Mouse (Mus musculus) heart, postnatal 0 days (tissue): ENCODE results near the gene Mpp2. TPM values are rescaled to one million over a fixed set of nuclear protein-coding genes. Genes with fewer than 3 reads are reported as not detected.
A peak's percentile ranks its signal among the peaks of the same experiment; 100 is the strongest.

Source experiments
- ATAC-seq: fragments of 200-750 bp; cut with Nextera tagmentation; 2 replicates; pipeline ENCODE4 v1.8.0; 2017; ENCODE audit warnings: low read depth, moderate number of reproducible peaks, moderate library complexity; ENCODE audit not compliant: insufficient read depth
- DNase-seq: peaks from one replicate; pipeline ENCODE4 v3.0.0-alpha.2; 2016; ENCODE audit warnings: low spot score
- H3K27ac ChIP-seq: fragments of 300-500 bp; sonication (generic); 2 replicates; pipeline ENCODE4 v1.5.1; 2014; ENCODE audit warnings: low read depth, mild to moderate bottlenecking
- H3K27me3 ChIP-seq: fragments of 300-500 bp; sonication (generic); 2 replicates; pipeline ENCODE4 v1.6.1; 2014; ENCODE audit warnings: low read length, mixed read lengths; ENCODE audit not compliant: control insufficient read depth, insufficient read depth
- H3K36me3 ChIP-seq: fragments of 300-500 bp; sonication (generic); replicated peaks from 2 replicates; pipeline ENCODE4 v1.6.1; 2014; ENCODE audit warnings: low read length, mixed read lengths; ENCODE audit not compliant: control insufficient read depth, insufficient read depth
- H3K4me1 ChIP-seq: fragments of 300-500 bp; sonication (generic); 2 replicates; pipeline ENCODE4 v1.6.1; 2014; ENCODE audit warnings: antibody characterized with exemption; ENCODE audit not compliant: control insufficient read depth, insufficient read depth
- H3K4me2 ChIP-seq: fragments of 300-500 bp; sonication (generic); 2 replicates; pipeline ENCODE4 v1.6.1; 2014; ENCODE audit warnings: low read depth, mild to moderate bottlenecking, low read length, moderate library complexity
- H3K4me3 ChIP-seq: fragments of 300-500 bp; sonication (generic); 2 replicates; pipeline ENCODE4 v1.5.1; 2014; ENCODE audit warnings: low read depth, low read length
- H3K9ac ChIP-seq: fragments of 300-500 bp; sonication (generic); replicated peaks from 2 replicates; pipeline ENCODE4 v1.6.1; 2014; ENCODE audit warnings: low read depth, low read length, mixed read lengths
- H3K9me3 ChIP-seq: fragments of 300-500 bp; sonication (generic); replicated peaks from 2 replicates; pipeline ENCODE4 v1.6.1; 2016; ENCODE audit warnings: low read length; ENCODE audit not compliant: control insufficient read depth
- CTCF ChIP-seq: IDR thresholded peaks from 2 replicates; pipeline ENCODE4 v1.5.1; 2016; ENCODE audit warnings: antibody characterized with exemption, control low read depth, low read depth
- EP300 ChIP-seq: IDR thresholded peaks from 2 replicates; pipeline ENCODE4 v1.6.1; 2016; ENCODE audit warnings: antibody characterized with exemption, low read depth
- WGBS: fragments of 180-500 bp; shearing (Covaris S2); extraction: QIAGEN DNeasy Blood & Tissue Kit; methylation state at CpG from one replicate; pipeline ENCODE4 v1.1.7; 2014; 5-methylcytosine and 5-hydroxymethylcytosine counted together
- polyA plus RNA-seq: library from polyadenylated mRNA; unstranded; fragments of >200 nt; fragmentation: Nextera tagmentation; extraction: Ambion mirVana; gene quantifications from 2 replicates; pipeline ENCODE4 v1.2.1, GENCODE M21; 2015
- total RNA-seq: library from RNA; depleted of rRNA; stranded (reverse); fragments of >200 nt; gene quantifications from 2 replicates; pipeline ENCODE4 v1.2.3, GENCODE M21; 2014; ENCODE audit warnings: low replicate concordance

Mpp2 gene
- total and polyA plus RNA-seq, 2 experiments from 2014 or later, result 2.1 to 12.1 TPM

DNA sequence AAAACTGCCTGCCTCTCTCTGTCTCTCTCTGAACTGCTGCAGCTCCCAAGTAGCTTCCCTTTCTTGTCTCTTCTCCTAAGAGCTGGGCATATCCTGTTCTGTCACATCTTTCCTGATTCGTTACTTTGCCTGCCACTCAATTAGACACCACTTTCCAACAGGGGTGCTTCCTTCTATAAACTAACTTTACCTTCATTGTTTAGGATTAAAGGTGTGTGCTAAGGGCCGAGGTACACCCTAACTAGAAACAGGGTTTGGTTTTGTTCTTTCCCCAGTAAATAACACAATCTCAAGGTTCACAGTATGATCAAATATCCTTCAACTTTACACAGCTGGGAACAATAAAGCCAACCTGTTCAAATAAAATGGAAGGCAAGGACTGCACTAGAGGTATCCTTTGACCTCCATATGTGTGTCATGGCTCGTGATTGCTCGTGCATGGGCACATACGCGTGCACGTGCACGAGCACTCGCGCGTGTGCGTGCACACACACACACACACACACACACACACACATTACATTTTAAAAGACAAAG, 55.2 kb downstream of the Mpp2 start:
- Histone ChIP-seq H3K9me3 (no peaks in the 10 kb centered on the region), H3K4me3 (no peak overlapping the region), H3K36me3 (no peaks in the 10 kb centered on the region), H3K27ac (no peak overlapping the region), H3K27me3 (no peaks in the 10 kb centered on the region), H3K4me1 (0 out of 2 replicates have a peak, but pooled peaks cover 3% of the 10 kb centered on the region), H3K9ac (no peak overlapping the region), H3K4me2 (no peak overlapping the region)
- DNase-seq (no peak), ATAC-seq (no peak)
- WGBS, result 89% methylated on average over 12 of the region's 12 CpGs
- no peak for TF ChIP-seq CTCF
- TF ChIP-seq EP300, result no peak

DNA sequence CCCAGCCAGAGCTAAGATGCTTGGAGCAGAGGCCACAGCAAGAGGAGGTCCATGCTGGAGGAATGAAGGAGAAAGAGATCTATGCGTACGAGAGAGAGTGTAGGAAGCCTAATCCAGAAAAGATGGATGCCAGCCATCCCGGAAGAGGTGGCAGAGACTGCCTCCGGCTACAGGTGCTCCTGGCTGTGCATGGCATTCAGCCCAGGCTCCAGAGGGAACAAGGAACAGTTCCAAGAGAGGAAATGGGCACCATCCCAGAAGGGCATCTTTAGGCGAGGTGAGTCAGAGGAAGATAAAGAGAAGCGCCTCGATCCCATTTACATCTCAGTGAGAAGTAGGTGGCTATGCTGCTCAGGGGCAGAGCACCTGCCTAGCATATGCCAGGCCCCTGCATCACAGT, 57.2 kb downstream of the Mpp2 start:
- Histone ChIP-seq H3K36me3 (no peaks in the 10 kb centered on the region), H3K27ac (no peak overlapping the region), H3K4me2 (no peak overlapping the region), H3K27me3 (peaks cover 4% of the 10 kb centered on the region; the same call in 1 of the 2 replicates), H3K9ac (no peak overlapping the region), H3K9me3 (no peaks in the 10 kb centered on the region), H3K4me1 (0 out of 2 replicates have a peak, but pooled peaks cover 3% of the 10 kb centered on the region), H3K4me3 (no peak overlapping the region)
- WGBS, result 72% methylated on average over 7 of the region's 7 CpGs
- TF ChIP-seq CTCF (no peak), EP300 (no peak)
- ATAC-seq, result no peak
- no peak for DNase-seq

DNA sequence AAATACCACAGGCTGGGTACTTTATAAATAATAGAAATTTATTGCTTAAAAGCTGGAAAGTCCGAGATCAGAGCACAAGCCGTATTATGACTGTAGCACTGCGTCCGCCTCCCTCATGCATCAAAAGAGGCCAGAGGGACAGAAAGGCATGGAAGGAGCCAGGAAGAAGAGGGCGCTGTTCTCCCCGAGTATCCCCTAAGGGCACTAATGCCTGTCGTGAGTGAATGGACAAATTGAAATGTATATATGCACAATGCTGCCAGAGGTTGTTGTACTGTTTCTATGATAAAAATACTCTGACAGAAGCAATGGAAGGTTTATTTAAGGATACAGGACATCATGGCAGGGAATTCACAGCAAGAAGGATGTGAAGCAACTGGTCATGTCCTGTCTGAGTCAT, 58.3 kb downstream of the Mpp2 start:
- Histone ChIP-seq H3K4me1 (0 out of 2 replicates have a peak, but pooled peaks cover 3% of the 10 kb centered on the region), H3K27me3 (peaks cover 9% of the 10 kb centered on the region; the same call in 1 of the 2 replicates), H3K4me2 (no peak overlapping the region), H3K9me3 (no peaks in the 10 kb centered on the region), H3K36me3 (no peaks in the 10 kb centered on the region), H3K27ac (no peak overlapping the region), H3K4me3 (no peak overlapping the region), H3K9ac (no peak overlapping the region)
- no peak for TF ChIP-seq CTCF
- no peak for TF ChIP-seq EP300
- DNase-seq (no peak), ATAC-seq (no peak)
- 45% methylated on average over 7 of the region's 7 CpGs for WGBS

DNA sequence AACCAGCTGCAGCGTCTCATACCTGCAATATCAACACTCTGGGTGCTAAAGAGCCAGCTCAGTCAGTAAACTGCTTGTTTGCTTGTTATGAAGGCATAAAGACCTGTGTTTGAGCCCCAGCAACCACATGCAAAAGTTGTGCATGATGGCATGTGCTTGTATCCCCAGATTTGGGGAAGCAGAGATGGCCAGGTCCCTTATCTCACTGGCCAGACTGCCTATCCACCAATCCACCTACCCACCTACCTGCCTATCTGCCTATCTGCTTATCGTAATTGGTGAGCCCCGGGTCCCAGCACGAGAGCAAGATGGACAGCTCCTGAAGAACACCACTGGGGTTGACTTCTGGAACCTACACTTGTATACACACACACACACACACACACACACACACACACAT, 59.0 kb downstream of the Mpp2 start:
- DNase-seq, result no peak
- WGBS, result 77% methylated on average over 4 of the region's 4 CpGs

DNA sequence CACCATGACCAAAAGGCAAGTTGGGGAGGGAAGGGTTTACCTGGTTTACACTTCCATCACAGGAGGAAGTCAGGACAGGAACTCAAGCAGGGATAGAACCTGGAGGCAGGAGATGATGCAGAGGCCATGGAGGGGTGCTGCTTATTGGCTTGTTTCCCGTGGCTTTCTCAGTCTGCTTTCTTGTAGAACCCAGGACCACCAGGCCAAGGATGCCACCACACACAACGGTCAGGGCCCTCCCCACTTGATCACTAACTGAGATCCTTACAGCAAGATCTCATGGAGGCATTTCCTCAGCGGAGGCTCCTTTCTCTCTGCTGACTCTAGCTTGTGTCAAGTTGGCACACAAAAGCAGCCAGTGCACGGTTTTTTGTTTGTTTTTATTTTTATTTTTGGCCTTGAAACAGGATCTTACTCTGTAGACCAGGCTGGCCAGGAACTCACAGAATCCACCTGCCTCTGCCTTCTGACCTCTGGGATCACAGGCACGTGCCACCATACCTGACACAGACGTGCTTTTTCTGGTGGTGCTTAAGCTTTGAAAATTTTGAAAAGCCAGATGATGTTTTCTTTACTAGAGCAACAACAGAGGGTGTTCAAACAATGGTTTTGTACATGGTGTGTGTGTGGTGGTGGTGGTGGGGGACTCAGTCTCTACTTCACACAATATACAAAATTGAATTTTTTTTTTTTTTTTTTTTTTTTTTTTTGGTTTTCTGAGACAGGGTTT, 60.1 kb downstream of the Mpp2 start, which contains the start of gene Mpp3:
Gene Mpp3 (minus strand): TSS at position 375 of the 730 bp plus-strand sequence.
- TF ChIP-seq CTCF (no peak), EP300 (no peak)
- 75% methylated on average over 6 of the region's 6 CpGs for WGBS
- H3K4me3 ChIP-seq, result peak within 1 kb of the TSS; percentile 70
- no peak within 1 kb of the TSS for H3K9ac ChIP-seq
- peaks cover 9% of the 10 kb centered on the region; the same call in 1 of the 2 replicates for H3K27me3 ChIP-seq
- no peak within 1 kb of the TSS for H3K27ac ChIP-seq
- DNase-seq (no peak), ATAC-seq (no peak)
- H3K4me2 ChIP-seq, result peak within 1 kb of the TSS; percentile 94
- 0 out of 2 replicates have a peak, but pooled peaks cover 3% of the 10 kb centered on the region for H3K4me1 ChIP-seq
- H3K9me3 ChIP-seq, result no peaks in the 10 kb centered on the region
- no peaks in the 10 kb centered on the region for H3K36me3 ChIP-seq

More for the DNA sequence above, 59.0 kb downstream of the Mpp2 start:
- no peak for ATAC-seq
- Histone ChIP-seq H3K4me3 (no peak overlapping the region), H3K4me2 (no peak overlapping the region), H3K36me3 (no peaks in the 10 kb centered on the region), H3K4me1 (0 out of 2 replicates have a peak, but pooled peaks cover 3% of the 10 kb centered on the region), H3K27ac (no peak overlapping the region), H3K9me3 (no peaks in the 10 kb centered on the region), H3K9ac (no peak overlapping the region), H3K27me3 (peaks cover 9% of the 10 kb centered on the region; the same call in 1 of the 2 replicates)
- TF ChIP-seq CTCF (no peak), EP300 (no peak)
